Mouse (Mus musculus) limb, embryonic 14.5 days (tissue): Measurements from ENCODE around the gene Fstl1. TPM values are rescaled to one million over a fixed set of nuclear protein-coding genes. Genes with fewer than 3 reads are reported as not detected.

Source experiments
- ATAC-seq: fragments of 200-750 bp; cut with Nextera tagmentation; 2 replicates; pipeline ENCODE4 v1.8.0; 2017; ENCODE audit warnings: low read depth, moderate number of reproducible peaks, moderate TSS enrichment; ENCODE audit not compliant: low FRiP score
- DNase-seq: peaks from one replicate; pipeline ENCODE4 v3.0.0-alpha.2; 2015; ENCODE audit warnings: low spot score
- H3K27ac ChIP-seq: fragments of 300-500 bp; sonication (generic); replicated peaks from 2 replicates; pipeline ENCODE4 v1.5.1; 2014; ENCODE audit warnings: low read depth, mild to moderate bottlenecking, low read length, moderate library complexity, mixed read lengths
- H3K27me3 ChIP-seq: fragments of 300-500 bp; sonication (generic); 2 replicates; pipeline ENCODE4 v1.6.1; 2014; ENCODE audit warnings: low read length, mixed read lengths; ENCODE audit not compliant: control insufficient read depth, insufficient read depth
- H3K36me3 ChIP-seq: fragments of 300-500 bp; sonication (generic); 2 replicates; pipeline ENCODE4 v1.6.1; 2014; ENCODE audit warnings: mild to moderate bottlenecking, low read length, moderate library complexity, mixed read lengths; ENCODE audit not compliant: control insufficient read depth, insufficient read depth
- H3K4me1 ChIP-seq: fragments of 300-500 bp; sonication (generic); 2 replicates; pipeline ENCODE4 v1.6.1; 2014; ENCODE audit warnings: antibody characterized with exemption, low read length, mixed read lengths; ENCODE audit not compliant: control insufficient read depth, insufficient read depth
- H3K4me2 ChIP-seq: fragments of 300-500 bp; sonication (generic); replicated peaks from 2 replicates; pipeline ENCODE4 v1.6.1; 2014; ENCODE audit warnings: low read depth, mild to moderate bottlenecking, low read length, moderate library complexity; ENCODE audit not compliant: severe bottlenecking
- H3K4me3 ChIP-seq: fragments of 300-500 bp; sonication (generic); replicated peaks from 2 replicates; pipeline ENCODE4 v1.5.1; 2014; ENCODE audit warnings: low read length
- H3K9ac ChIP-seq: fragments of 300-500 bp; sonication (generic); 2 replicates; pipeline ENCODE4 v1.6.1; 2014; ENCODE audit warnings: mild to moderate bottlenecking, low read depth, low read length, moderate library complexity; ENCODE audit not compliant: severe bottlenecking
- H3K9me3 ChIP-seq: fragments of 300-500 bp; sonication (generic); 2 replicates; pipeline ENCODE4 v1.6.1; 2016; ENCODE audit warnings: low read length; ENCODE audit not compliant: control insufficient read depth
- POLR2A ChIP-seq: fragments of 200-500 bp; IDR thresholded peaks from 2 replicates; pipeline ENCODE4 v1.8.0; 2012; ENCODE audit warnings: inconsistent platforms, mild to moderate bottlenecking, moderate library complexity, borderline replicate concordance; ENCODE audit not compliant: insufficient read depth, insufficient read length; ENCODE audit errors: extremely low read depth
- WGBS: fragments of 180-500 bp; shearing (Covaris S2); extraction: QIAGEN DNeasy Blood & Tissue Kit; methylation state at CpG from one replicate; pipeline ENCODE4 v1.1.7; 2014; 5-methylcytosine and 5-hydroxymethylcytosine counted together
- polyA plus RNA-seq, 2 experiments: library from polyadenylated mRNA; depleted of rRNA in 1 of 2; stranded (reverse) in 1 of 2; unstranded in 1 of 2; fragments of >200 nt; fragmentation: Nextera tagmentation in 1 of 2; extraction: Ambion mirVana in 1 of 2; gene quantifications; 2 replicates each; pipeline versions ENCODE4 v1.2.1 to v1.2.3; 2012 to 2014

Gene Fstl1
- polyA plus RNA-seq, 2 experiments, result 520 to 865 TPM

DNA sequence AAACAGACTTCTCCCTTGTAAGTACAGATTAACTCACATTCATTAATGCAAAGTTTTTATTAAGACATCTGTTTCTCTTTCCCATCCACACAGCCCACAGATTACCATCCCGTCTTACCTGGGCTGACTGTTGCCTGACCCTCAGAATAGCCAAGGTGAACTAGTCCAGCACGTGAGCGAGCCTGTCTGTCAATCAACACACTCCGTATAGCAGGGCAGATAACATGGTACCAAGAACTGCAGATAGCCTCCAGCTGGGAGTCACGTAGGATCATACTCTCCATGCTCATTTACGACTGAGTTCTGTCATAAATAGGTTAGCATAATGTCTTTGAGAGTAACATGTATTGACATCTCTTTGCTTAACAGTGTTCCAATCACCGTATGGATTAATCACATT is 84.4 kb downstream of the Fstl1 start, which contains the start of gene Gm36028:
Gm36028 (minus strand) TSS at position 118 of the 400 bp plus-strand sequence.
- TF ChIP-seq POLR2A, result no peak
- Histone ChIP-seq H3K4me1 (no peaks in the 10 kb centered on the region), H3K4me2 (no peak within 1 kb of the TSS), H3K36me3 (no peaks in the 10 kb centered on the region), H3K27ac (no peak within 1 kb of the TSS), H3K9ac (no peak within 1 kb of the TSS), H3K9me3 (no peaks in the 10 kb centered on the region), H3K4me3 (no peak within 1 kb of the TSS), H3K27me3 (no peaks in the 10 kb centered on the region)
- DNase-seq, result no peak
- ATAC-seq, result no peak
- WGBS, result 81% methylated on average over 7 of the region's 7 CpGs

DNA sequence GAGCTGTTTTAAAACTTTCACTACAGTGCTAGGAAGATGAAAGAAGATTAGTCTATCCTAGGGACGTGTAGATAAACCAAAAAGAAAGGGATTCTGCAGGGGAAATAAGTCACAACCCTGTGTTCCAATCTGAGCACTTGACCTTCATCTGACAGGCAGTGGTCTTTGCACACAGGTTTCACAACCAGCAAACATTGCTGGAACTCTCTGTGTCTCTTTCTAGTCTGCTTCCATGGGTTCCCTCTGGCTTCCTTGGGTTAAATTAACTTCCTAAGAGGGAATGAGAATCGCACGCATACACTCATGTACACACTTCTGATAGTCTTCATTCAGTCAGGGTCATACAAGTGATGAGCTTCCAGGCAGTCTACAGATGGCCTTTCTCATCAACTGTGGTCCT is 87.2 kb downstream of the Fstl1 start:
- Histone ChIP-seq H3K9ac (no peak overlapping the region), H3K4me1 (no peaks in the 10 kb centered on the region), H3K36me3 (no peaks in the 10 kb centered on the region), H3K4me2 (no peak overlapping the region), H3K4me3 (no peak overlapping the region), H3K27ac (no peak overlapping the region), H3K27me3 (no peaks in the 10 kb centered on the region), H3K9me3 (no peaks in the 10 kb centered on the region)
- 76% methylated on average over 3 of the region's 3 CpGs for WGBS
- ATAC-seq (no peak), DNase-seq (no peak)
- TF ChIP-seq POLR2A, result no peak

- DNase-seq (no peak), ATAC-seq (no peak)
- TF ChIP-seq POLR2A, result no peak
- Histone ChIP-seq H3K27me3 (no peaks in the 10 kb centered on the region), H3K27ac (no peak overlapping the region), H3K4me3 (no peak overlapping the region), H3K9ac (no peak overlapping the region), H3K4me2 (no peak overlapping the region), H3K4me1 (peaks cover 10% of the 10 kb centered on the region; the same call in 1 of the 2 replicates), H3K36me3 (0 out of 2 replicates have a peak, but pooled peaks cover 5% of the 10 kb centered on the region), H3K9me3 (no peaks in the 10 kb centered on the region)
- WGBS, result 86% methylated on average over 9 of the region's 9 CpGs
Observed at GRCm38 (mm10) chr16:37865841-37866240, 89.2 kb downstream of the Fstl1 start.

GRCm38 (mm10) chr16:37867791-37868505 is 91.3 kb downstream of the Fstl1 start, which contains the start of gene Lrrc58:
Gene Lrrc58, plus strand, starts transcription at chr16:37868389.
- TF ChIP-seq POLR2A, result peak; percentile 82; the same call in 1 of the 2 replicates
- 2% methylated on average over 58 of the region's 86 CpGs for WGBS
- peak within 1 kb of the TSS; percentile 97 for H3K4me3 ChIP-seq

GRCm38 (mm10) chr16:37868506-37869469 is 92.1 kb downstream of the Fstl1 start:
- Histone ChIP-seq H3K9me3 (no peaks in the 10 kb centered on the region), H3K27ac (peak overlapping the region; percentile 99), H3K27me3 (no peaks in the 10 kb centered on the region), H3K36me3 (0 out of 2 replicates have a peak, but pooled peaks cover 5% of the 10 kb centered on the region), H3K9ac (peak overlapping the region; percentile 97), H3K4me3 (peak overlapping the region; percentile 97), H3K4me2 (peak overlapping the region; percentile 73), H3K4me1 (peaks cover 14% of the 10 kb centered on the region; the same call in 1 of the 2 replicates)
- WGBS, result under 1% methylated on average over 49 of the region's 87 CpGs
- peak; percentile 78 for ATAC-seq
- DNase-seq, result peak; percentile 69
- no peak for TF ChIP-seq POLR2A

More at GRCm38 (mm10) chr16:37867791-37868505, 91.3 kb downstream of the Fstl1 start, which contains the start of gene Lrrc58:
- H3K27me3 ChIP-seq, result no peaks in the 10 kb centered on the region
- ATAC-seq, result peak; percentile 94
- H3K36me3 ChIP-seq, result 0 out of 2 replicates have a peak, but pooled peaks cover 5% of the 10 kb centered on the region
- DNase-seq, result peak; percentile 76
- peak within 1 kb of the TSS; percentile 73 for H3K4me2 ChIP-seq
- H3K4me1 ChIP-seq, result peaks cover 14% of the 10 kb centered on the region; the same call in 1 of the 2 replicates
- H3K27ac ChIP-seq, result peak within 1 kb of the TSS; percentile 99
- H3K9me3 ChIP-seq, result no peaks in the 10 kb centered on the region
- peak within 1 kb of the TSS; percentile 97 for H3K9ac ChIP-seq
